Mouse (Mus musculus): ENCODE results near the gene Lhx3. TPM values are rescaled to one million over a fixed set of nuclear protein-coding genes. Genes with fewer than 3 reads are reported as not detected.

Lhx3 gene
- polyA plus RNA-seq, 1 experiment, result not detected

DNA sequence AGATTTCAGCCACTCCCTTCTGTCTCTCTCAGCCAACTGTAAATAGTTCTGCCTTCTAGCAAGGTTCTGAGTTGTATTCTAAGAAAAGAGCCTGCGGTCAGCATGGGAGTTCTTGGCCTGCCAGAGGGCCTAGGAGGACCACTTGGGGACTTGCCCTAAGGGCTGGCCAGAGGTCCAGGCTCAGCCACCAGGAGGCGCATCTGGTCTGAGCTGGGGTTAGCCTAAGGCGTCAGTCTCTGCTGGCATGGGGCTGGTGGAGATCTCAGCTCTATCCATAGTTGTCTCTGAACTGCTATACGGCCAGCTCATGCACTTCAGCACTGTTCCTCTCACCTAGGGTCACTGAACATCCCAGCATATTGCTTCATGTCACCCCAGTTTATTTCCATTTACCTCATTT is 54.8 kb downstream of the Lhx3 start:
- no peak overlapping the region for H3K4me3 ChIP-seq
- no peaks in the 10 kb centered on the region for H3K79me2 ChIP-seq (ENCODE audit: control insufficient read depth, insufficient read depth)
- no peak for TF ChIP-seq USF1 (IDR thresholded peaks at IDR 0.05; ENCODE audit: low read depth)
- TF ChIP-seq POLR2AphosphoS2 (IDR thresholded peaks at IDR 0.05; ENCODE audit: insufficient read length, low read depth), result no peak
- TF ChIP-seq MYOG (IDR thresholded peaks at IDR 0.05; ENCODE audit: control insufficient read depth in 1 of 3, insufficient read depth in 1 of 3, insufficient read length in 2 of 3, low read depth in 2 of 3), result no peak
- TF ChIP-seq CEBPB (IDR thresholded peaks at IDR 0.05; ENCODE audit: insufficient read depth, poor library complexity, severe bottlenecking), result no peak
- TF ChIP-seq SRF (IDR thresholded peaks at IDR 0.05; ENCODE audit: control insufficient read depth, insufficient read length, low read depth), result no peak
- no peak for TF ChIP-seq MAX (IDR thresholded peaks at IDR 0.05; ENCODE audit: low read depth)
- TF ChIP-seq TCF3 (IDR thresholded peaks at IDR 0.05; ENCODE audit: insufficient read length, low read depth), result no peak
- no peak for TF ChIP-seq POLR2A (IDR thresholded peaks at IDR 0.05; ENCODE audit: insufficient read length, low read depth)
- TF ChIP-seq TCF12 (IDR thresholded peaks at IDR 0.05; ENCODE audit: insufficient read depth, poor library complexity, severe bottlenecking), result no peak
- TF ChIP-seq E2F4 (IDR thresholded peaks at IDR 0.05; ENCODE audit: insufficient read depth), result no peak
- no peak for TF ChIP-seq REST (IDR thresholded peaks at IDR 0.05; ENCODE audit: insufficient read depth, insufficient read length)
- no peak for TF ChIP-seq MYOD1 (IDR thresholded peaks at IDR 0.05; ENCODE audit: control insufficient read depth in 1 of 3, insufficient read length in 2 of 3, low read depth in 2 of 3)
- no peak overlapping the region for H3K4me2 ChIP-seq (ENCODE audit: low read depth)
- H3ac ChIP-seq (ENCODE audit: control insufficient read depth, insufficient read length), result no peak overlapping the region
- no peaks in the 10 kb centered on the region for H3K36me3 ChIP-seq (ENCODE audit: control insufficient read depth, insufficient read depth)
- H3K27me3 ChIP-seq (ENCODE audit: control insufficient read depth, insufficient read depth, insufficient read length), result peaks cover 17% of the 10 kb centered on the region

Other genes starting within 250 kb of the Lhx3 start
- 12.1 TPM for gene Camsap1, start 225.0 kb downstream of the Lhx3 start, polyA plus RNA-seq (2012; fragmentation: generic; extraction: Trizol)
- 128 TPM for gene Ubac1, start 186.5 kb downstream of the Lhx3 start, polyA plus RNA-seq (2012; fragmentation: generic; extraction: Trizol)
- gene Nacc2, start 85.1 kb downstream of the Lhx3 start, polyA plus RNA-seq (2012; fragmentation: generic; extraction: Trizol), result 15.0 TPM
- 13.7 TPM for gene Qsox2, start 29.2 kb upstream of the Lhx3 start, polyA plus RNA-seq (2012; fragmentation: generic; extraction: Trizol)
- 0.01 TPM for gene Ccdc187, start 86.3 kb upstream of the Lhx3 start, polyA plus RNA-seq (2012; fragmentation: generic; extraction: Trizol)
- 11.7 TPM for gene Gpsm1, start 107.2 kb upstream of the Lhx3 start, polyA plus RNA-seq (2012; fragmentation: generic; extraction: Trizol)
- gene Dnlz, start 143.8 kb upstream of the Lhx3 start, polyA plus RNA-seq (2012; fragmentation: generic; extraction: Trizol), result 28.4 TPM
- gene Card9, start 152.6 kb upstream of the Lhx3 start, polyA plus RNA-seq (2012; fragmentation: generic; extraction: Trizol), result 0.84 TPM
- 11.0 TPM for gene Snapc4, start 172.4 kb upstream of the Lhx3 start, polyA plus RNA-seq (2012; fragmentation: generic; extraction: Trizol)
- gene Entr1, start 181.0 kb upstream of the Lhx3 start, polyA plus RNA-seq (2012; fragmentation: generic; extraction: Trizol), result 50.8 TPM
- gene Pmpca, start 181.1 kb upstream of the Lhx3 start, polyA plus RNA-seq (2012; fragmentation: generic; extraction: Trizol), result 111 TPM
- 9.3 TPM for gene Inpp5e, start 200.9 kb upstream of the Lhx3 start, polyA plus RNA-seq (2012; fragmentation: generic; extraction: Trizol)
- gene Sec16a, start 236.9 kb upstream of the Lhx3 start, polyA plus RNA-seq (2012; fragmentation: generic; extraction: Trizol), result 31.4 TPM

Data from myocyte (in vitro differentiated cells).